Mouse (Mus musculus) CH12.LX (cell line): ENCODE data around the gene Th. TPM values are rescaled to one million over a fixed set of nuclear protein-coding genes. Genes with fewer than 3 reads are reported as not detected.

ENCODE experiments used
- DNase-seq: peaks from one replicate; pipeline ENCODE4 v3.0.0-alpha.2; 2013; ENCODE audit errors: extremely low read depth
- H3K27ac ChIP-seq: 2 replicates; pipeline ENCODE4 v1.5.1; 2012; ENCODE audit warnings: low read depth, mild to moderate bottlenecking, control low read depth, moderate library complexity; ENCODE audit not compliant: insufficient read depth
- H3K27me3 ChIP-seq: replicated peaks from 2 replicates; pipeline ENCODE3; 2012; ENCODE audit warnings: inconsistent platforms
- H3K36me3 ChIP-seq, 2 experiments: replicated peaks in 1 of 2; 2 replicates each; pipeline versions ENCODE3 to v1.6.1; 2012; ENCODE audit warnings: inconsistent platforms in 1 of 2, low read length in 1 of 2, mild to moderate bottlenecking in 1 of 2, mixed read lengths in 1 of 2, moderate library complexity in 1 of 2; ENCODE audit not compliant: control insufficient read depth in 1 of 2, insufficient read depth in 1 of 2
- H3K4me1 ChIP-seq, 2 experiments: 2 replicates each; pipeline ENCODE4 v1.6.1; 2012; ENCODE audit warnings: inconsistent platforms in 1 of 2, moderate library complexity in 1 of 2; ENCODE audit not compliant: insufficient read depth in 2 of 2, control insufficient read depth in 1 of 2
- H3K4me2 ChIP-seq: 2 replicates; pipeline ENCODE4 v1.6.1; 2012; ENCODE audit warnings: low read depth, mild to moderate bottlenecking, control low read depth; ENCODE audit not compliant: poor library complexity, insufficient read depth, severe bottlenecking
- H3K4me3 ChIP-seq, 3 experiments: fragments of 150-350 bp in 1 of 3; sonication (generic) in 1 of 3; replicated peaks in 1 of 3; 2 replicates each; pipeline versions ENCODE3 to v1.5.1; 2011 to 2012; ENCODE audit warnings: low read depth in 2 of 3, low read length in 2 of 3, mild to moderate bottlenecking in 2 of 3, moderate library complexity in 2 of 3, control low read depth in 1 of 3, improper control_type of control experiment in 1 of 3, inconsistent platforms in 1 of 3, mixed read lengths in 1 of 3; ENCODE audit not compliant: poor library complexity in 1 of 3
- H3K79me2 ChIP-seq: replicated peaks from 2 replicates; pipeline ENCODE4 v1.6.1; 2012; ENCODE audit warnings: mild to moderate bottlenecking, moderate library complexity; ENCODE audit not compliant: control insufficient read depth, poor library complexity, insufficient read depth, severe bottlenecking; ENCODE audit errors: extremely low read depth
- H3K9ac ChIP-seq: 2 replicates; pipeline ENCODE4 v1.6.1; 2012; ENCODE audit warnings: low read depth, mild to moderate bottlenecking, control low read depth, moderate library complexity; ENCODE audit not compliant: insufficient read depth
- H3K9me3 ChIP-seq: replicated peaks from 2 replicates; pipeline ENCODE3; 2012; ENCODE audit warnings: low read length, inconsistent platforms, mixed read lengths
- BHLHE40 ChIP-seq: IDR thresholded peaks from 2 replicates; pipeline ENCODE4 v1.6.1; 2011; ENCODE audit warnings: mild to moderate bottlenecking, low read depth, low read length, improper control_type of control experiment
- CHD1 ChIP-seq: IDR thresholded peaks from 2 replicates; pipeline ENCODE4 v1.6.1; 2012; ENCODE audit warnings: low read depth, low read length, improper control_type of control experiment, inconsistent platforms
- CHD2 ChIP-seq: IDR thresholded peaks from 2 replicates; pipeline ENCODE4 v1.6.1; 2011; ENCODE audit warnings: low read length, improper control_type of control experiment
- CTCF ChIP-seq, 2 experiments: IDR thresholded peaks in 1 of 2; conservative IDR thresholded peaks in 1 of 2; 2 replicates each; pipeline ENCODE4 v1.5.1; 2011 to 2012; ENCODE audit warnings: low read depth in 2 of 2, low read length in 2 of 2, improper control_type of control experiment in 1 of 2, inconsistent platforms in 1 of 2, mild to moderate bottlenecking in 1 of 2, moderate library complexity in 1 of 2
- E2F4 ChIP-seq: IDR thresholded peaks from 2 replicates; pipeline ENCODE4 v1.6.1; 2011; ENCODE audit warnings: low read depth, low read length, improper control_type of control experiment; ENCODE audit not compliant: insufficient replicate concordance
- ELF1 ChIP-seq: IDR thresholded peaks from 2 replicates; pipeline ENCODE4 v1.6.1; 2014; ENCODE audit warnings: low read depth, mild to moderate bottlenecking, inconsistent platforms, low read length, improper control_type of control experiment
- HCFC1 ChIP-seq: IDR thresholded peaks from 2 replicates; pipeline ENCODE4 v1.6.1; 2012; ENCODE audit warnings: low read depth, mild to moderate bottlenecking, inconsistent platforms, low read length, improper control_type of control experiment
- IRF4 ChIP-seq: IDR thresholded peaks from 2 replicates; pipeline ENCODE4 v1.6.1; 2014; ENCODE audit warnings: low read depth, mild to moderate bottlenecking, inconsistent platforms, low read length, improper control_type of control experiment
- JUN ChIP-seq: IDR thresholded peaks from 2 replicates; pipeline ENCODE4 v1.6.1; 2011; ENCODE audit warnings: low read depth, mild to moderate bottlenecking, low read length, improper control_type of control experiment, moderate library complexity; ENCODE audit not compliant: insufficient read depth
- JUND ChIP-seq: conservative IDR thresholded peaks from 2 replicates; pipeline ENCODE4 v1.6.1; 2011; ENCODE audit warnings: low read depth, low read length, improper control_type of control experiment
- KAT2A ChIP-seq: IDR thresholded peaks from 2 replicates; pipeline ENCODE4 v1.6.1; 2012; ENCODE audit warnings: low read length, improper control_type of control experiment, inconsistent platforms; ENCODE audit not compliant: insufficient replicate concordance
- MAX ChIP-seq: IDR thresholded peaks from 2 replicates; pipeline ENCODE4 v1.6.1; 2011; ENCODE audit warnings: low read length, improper control_type of control experiment
- MAZ ChIP-seq: IDR thresholded peaks from 2 replicates; pipeline ENCODE4 v1.6.1; 2012; ENCODE audit warnings: low read depth, mild to moderate bottlenecking, inconsistent platforms, low read length, improper control_type of control experiment, moderate library complexity
- MXI1 ChIP-seq: IDR thresholded peaks from 2 replicates; pipeline ENCODE4 v1.6.1; 2011; ENCODE audit warnings: mild to moderate bottlenecking, low read depth, low read length, improper control_type of control experiment
- MYC ChIP-seq: IDR thresholded peaks from 2 replicates; pipeline ENCODE4 v1.6.1; 2011; ENCODE audit warnings: low read depth, mild to moderate bottlenecking, improper control_type of control experiment, low read length
- NELFE ChIP-seq: IDR thresholded peaks from 2 replicates; pipeline ENCODE4 v1.6.1; 2011; ENCODE audit warnings: low read depth, low read length, improper control_type of control experiment
- NRF1 ChIP-seq: IDR thresholded peaks from 2 replicates; pipeline ENCODE4 v1.6.1; 2014; ENCODE audit warnings: low read depth, mild to moderate bottlenecking, inconsistent platforms, low read length, improper control_type of control experiment, moderate library complexity
- RAD21 ChIP-seq: IDR thresholded peaks from 2 replicates; pipeline ENCODE4 v1.6.1; 2011; ENCODE audit warnings: low read depth, mild to moderate bottlenecking, low read length, improper control_type of control experiment, moderate library complexity
- RCOR1 ChIP-seq: conservative IDR thresholded peaks from 2 replicates; pipeline ENCODE4 v1.6.1; 2012; ENCODE audit warnings: low read depth, mild to moderate bottlenecking, inconsistent platforms, low read length, improper control_type of control experiment
- SIN3A ChIP-seq: IDR thresholded peaks from 2 replicates; pipeline ENCODE4 v1.6.1; 2012; ENCODE audit warnings: low read length, improper control_type of control experiment, inconsistent platforms
- USF1 ChIP-seq: IDR thresholded peaks from 2 replicates; pipeline ENCODE4 v1.6.1; 2014; ENCODE audit warnings: low read depth, mild to moderate bottlenecking, inconsistent platforms, low read length, improper control_type of control experiment
- USF2 ChIP-seq: conservative IDR thresholded peaks from 2 replicates; pipeline ENCODE4 v1.6.1; 2011; ENCODE audit warnings: low read depth, low read length, improper control_type of control experiment
- ZC3H11A ChIP-seq: IDR thresholded peaks from 2 replicates; pipeline ENCODE4 v1.6.1; 2012; ENCODE audit warnings: low read depth, mild to moderate bottlenecking, inconsistent platforms, low read length, improper control_type of control experiment
- ZKSCAN1 ChIP-seq: IDR thresholded peaks from 2 replicates; pipeline ENCODE4 v1.6.1; 2012; ENCODE audit warnings: low read depth, inconsistent platforms, low read length, improper control_type of control experiment, borderline replicate concordance
- ZMIZ1 ChIP-seq: IDR thresholded peaks from 2 replicates; pipeline ENCODE4 v1.6.1; 2012; ENCODE audit warnings: low read depth, mild to moderate bottlenecking, inconsistent platforms, low read length, improper control_type of control experiment
- dilution Hi-C: fragments of 300-500 bp; cut with MboI; formaldehyde crosslinking; loops from 2 replicates; pipeline ENCODE4 v1.14.3; 2020; ENCODE audit warnings: low sequenced_read_pairs; ENCODE audit not compliant: extremely low pct_unique_long_range_greater_than_20kb, extremely low pct_ligation_motif_present
- in situ Hi-C: fragments of 300-500 bp; cut with MboI; formaldehyde crosslinking; loops from 3 replicates; pipeline ENCODE4 v1.14.3; 2019; ENCODE audit warnings: low sequenced_read_pairs, low pct_ligation_motif_present, low pct_unique_long_range_greater_than_20kb, mixed read lengths
- polyA plus RNA-seq: library from polyadenylated mRNA; unstranded; fragments of >175 nt; gene quantifications from 2 replicates; pipeline ENCODE4 v1.2.1, GENCODE M21; 2012; ENCODE audit warnings: low read depth; ENCODE audit not compliant: insufficient read length
- total RNA-seq, 2 experiments: library from RNA; depleted of rRNA; stranded (reverse); fragments of 300-350 nt in 1 of 2; fragments of >200 nt in 1 of 2; gene quantifications; 2 replicates each; pipeline ENCODE4 v1.2.3; 2012 to 2014

Th gene
- total and polyA plus RNA-seq, 3 experiments, result not detected

GRCm38 (mm10) chr7:142967414-142967883, 36.5 kb upstream of the Th start:
- dilution Hi-C loops, result no loop called here
- no peaks in the 10 kb centered on the region for H3K79me2 ChIP-seq
- no peaks in the 10 kb centered on the region for H3K36me3 ChIP-seq
- H3K27ac ChIP-seq, result no peak overlapping the region
- H3K27me3 ChIP-seq, result peaks cover 93% of the 10 kb centered on the region
- in situ Hi-C loops, result no loop called here
- peak overlapping the region; percentile 68 for H3K4me2 ChIP-seq
- peak; percentile 53 for TF ChIP-seq CHD2
- peak; percentile 58; the same call in 1 of the 2 replicates for TF ChIP-seq MXI1
- 0 out of 2 replicates have a peak, but pooled peaks have one; percentile 38 for TF ChIP-seq SIN3A
- peak; percentile 33; the same call in 1 of the 2 replicates for TF ChIP-seq NRF1
- no peak for TF ChIP-seq IRF4
- TF ChIP-seq BHLHE40, result peak; percentile 81
- no peak for TF ChIP-seq MYC
- peak overlapping the region in 2 of 3 experiments; percentile 22 to 48 for H3K4me3 ChIP-seq
- peaks cover 11 to 12% of the 10 kb centered on the region in 2 experiments; a peak in 3 of 4 replicates for H3K4me1 ChIP-seq
- DNase-seq, result peak; percentile 53
- H3K9ac ChIP-seq, result no peak overlapping the region
- H3K9me3 ChIP-seq, result peaks cover 16% of the 10 kb centered on the region

- H3K9me3 ChIP-seq, result peaks cover 3% of the 10 kb centered on the region
- dilution Hi-C loops, result no loop called here
- no peak for TF ChIP-seq RAD21
- TF ChIP-seq ZC3H11A, result no peak
- no peak for TF ChIP-seq MXI1
- no peak for TF ChIP-seq BHLHE40
- TF ChIP-seq JUND, result no peak
- H3K79me2 ChIP-seq, result no peaks in the 10 kb centered on the region
- H3K27ac ChIP-seq, result no peak overlapping the region
- H3K4me3 ChIP-seq, result no peak overlapping the region
- in situ Hi-C loops, result no loop called here
- DNase-seq, result no peak
- H3K4me1 ChIP-seq, result no peaks in the 10 kb centered on the region
- H3K36me3 ChIP-seq, result no peaks in the 10 kb centered on the region
- no peak overlapping the region for H3K4me2 ChIP-seq
- peaks cover 88% of the 10 kb centered on the region for H3K27me3 ChIP-seq
- H3K9ac ChIP-seq, result no peak overlapping the region
These were observed 28.8 kb upstream of the Th start for GRCm38 (mm10) chr7:142959752-142960151.

GRCm38 (mm10) chr7:142958817-142959216, 27.9 kb upstream of the Th start:
- H3K27ac ChIP-seq, result no peak overlapping the region
- no peaks in the 10 kb centered on the region for H3K36me3 ChIP-seq
- H3K9ac ChIP-seq, result no peak overlapping the region
- no peak for TF ChIP-seq E2F4
- no peak for TF ChIP-seq HCFC1
- no peak for TF ChIP-seq MAX
- TF ChIP-seq USF2, result no peak
- TF ChIP-seq NRF1, result no peak
- no peak for TF ChIP-seq ZC3H11A
- no peak for TF ChIP-seq KAT2A
- TF ChIP-seq ZMIZ1, result no peak
- TF ChIP-seq NELFE, result no peak
- no peak for TF ChIP-seq ELF1
- TF ChIP-seq JUND, result no peak
- TF ChIP-seq CTCF (conservative IDR thresholded peaks at IDR 0.05 in 1 of 2, IDR thresholded peaks at IDR 0.05 in 1 of 2; ENCODE audit: low read depth in 2 of 2, low read length in 2 of 2), result no peak
- TF ChIP-seq ZKSCAN1, result no peak
- TF ChIP-seq CHD1, result no peak
- TF ChIP-seq BHLHE40, result no peak
- no peak for TF ChIP-seq MXI1
- TF ChIP-seq RCOR1, result no peak
- no peak for TF ChIP-seq USF1
- no peak for TF ChIP-seq MAZ
- no peak for TF ChIP-seq JUN
- in situ Hi-C loops (no loop called here), dilution Hi-C loops (no loop called here)
- H3K27me3 ChIP-seq, result peaks cover 85% of the 10 kb centered on the region
- no peak overlapping the region for H3K4me2 ChIP-seq
- H3K9me3 ChIP-seq, result peaks cover 3% of the 10 kb centered on the region
- H3K79me2 ChIP-seq, result no peaks in the 10 kb centered on the region
- H3K4me1 ChIP-seq, result no peaks in the 10 kb centered on the region
- no peak overlapping the region for H3K4me3 ChIP-seq
- no peak for DNase-seq
